Mouse (Mus musculus) embryonic facial prominence, embryonic 14.5 days (tissue): ENCODE data around the gene Frmd4a. TPM values are rescaled to one million over a fixed set of nuclear protein-coding genes. Genes with fewer than 3 reads are reported as not detected.

Source experiments
- ATAC-seq: fragments of 200-750 bp; cut with Nextera tagmentation; 2 replicates; pipeline ENCODE4 v1.8.0; 2017; ENCODE audit warnings: low read depth, moderate number of reproducible peaks, moderate TSS enrichment
- DNase-seq: peaks from one replicate; pipeline ENCODE4 v3.0.0-alpha.2; 2015; ENCODE audit warnings: low spot score
- H3K27ac ChIP-seq: fragments of 300-500 bp; sonication (generic); replicated peaks from 2 replicates; pipeline ENCODE4 v1.5.1; 2014; ENCODE audit warnings: low read depth, mild to moderate bottlenecking, low read length, moderate library complexity
- H3K27me3 ChIP-seq: fragments of 300-500 bp; sonication (generic); replicated peaks from 2 replicates; pipeline ENCODE4 v1.6.1; 2014; ENCODE audit warnings: low read length; ENCODE audit not compliant: control insufficient read depth, insufficient read depth
- H3K36me3 ChIP-seq: fragments of 300-500 bp; sonication (generic); 2 replicates; pipeline ENCODE4 v1.6.1; 2014; ENCODE audit warnings: low read length, mixed read lengths; ENCODE audit not compliant: control insufficient read depth, insufficient read depth
- H3K4me1 ChIP-seq: fragments of 300-500 bp; sonication (generic); 2 replicates; pipeline ENCODE4 v1.6.1; 2014; ENCODE audit warnings: antibody characterized with exemption, low read length; ENCODE audit not compliant: control insufficient read depth, insufficient read depth
- H3K4me2 ChIP-seq: fragments of 300-500 bp; sonication (generic); 2 replicates; pipeline ENCODE4 v1.6.1; 2014; ENCODE audit warnings: low read depth, mild to moderate bottlenecking, low read length, moderate library complexity, mixed read lengths
- H3K4me3 ChIP-seq: fragments of 300-500 bp; sonication (generic); 2 replicates; pipeline ENCODE4 v1.5.1; 2014; ENCODE audit warnings: low read depth, mild to moderate bottlenecking, low read length
- H3K9ac ChIP-seq: fragments of 300-500 bp; sonication (generic); 2 replicates; pipeline ENCODE4 v1.6.1; 2014; ENCODE audit warnings: low read depth, mild to moderate bottlenecking, low read length, moderate library complexity, mixed read lengths
- H3K9me3 ChIP-seq: fragments of 300-500 bp; sonication (generic); 2 replicates; pipeline ENCODE4 v1.6.1; 2016; ENCODE audit warnings: low read length; ENCODE audit not compliant: control insufficient read depth
- WGBS: fragments of 180-500 bp; shearing (Covaris S2); extraction: QIAGEN DNeasy Blood & Tissue Kit; methylation state at CpG from one replicate; pipeline ENCODE4 v1.1.7; 2014; 5-methylcytosine and 5-hydroxymethylcytosine counted together
- polyA plus RNA-seq: library from polyadenylated mRNA; unstranded; fragments of >200 nt; fragmentation: Nextera tagmentation; extraction: Ambion mirVana; gene quantifications from 2 replicates; pipeline ENCODE4 v1.2.1, GENCODE M21; 2014

Frmd4a gene
- polyA plus RNA-seq, 1 experiment from 2014 or later, result 27.2 TPM

GRCm38 (mm10) chr2:4300816-4301215 is 283.3 kb downstream of the Frmd4a start:
- Histone ChIP-seq H3K36me3 (no peaks in the 10 kb centered on the region), H3K9me3 (no peaks in the 10 kb centered on the region), H3K27ac (peak overlapping the region; percentile 86), H3K27me3 (no peaks in the 10 kb centered on the region), H3K9ac (peak overlapping the region; percentile 69), H3K4me1 (peaks cover 43% of the 10 kb centered on the region), H3K4me3 (peak overlapping the region; percentile 45), H3K4me2 (peak overlapping the region; percentile 71)
- 4% methylated on average over 8 of the region's 8 CpGs for WGBS
- ATAC-seq (no peak), DNase-seq (peak; percentile 45)

- H3K4me2 ChIP-seq, result peak overlapping the region; percentile 71
- DNase-seq (no peak), ATAC-seq (no peak)
- H3K27ac ChIP-seq, result peak overlapping the region; percentile 86
- H3K27me3 ChIP-seq, result no peaks in the 10 kb centered on the region
- peaks cover 43% of the 10 kb centered on the region for H3K4me1 ChIP-seq
- 3% methylated on average over 5 of the region's 6 CpGs for WGBS
- H3K9me3 ChIP-seq, result no peaks in the 10 kb centered on the region
- H3K9ac ChIP-seq, result peak overlapping the region; percentile 69
- H3K36me3 ChIP-seq, result no peaks in the 10 kb centered on the region
- H3K4me3 ChIP-seq, result peak overlapping the region; percentile 45
These were observed 283.7 kb downstream of the Frmd4a start for GRCm38 (mm10) chr2:4301256-4301655.

GRCm38 (mm10) chr2:4301692-4302091 is 284.2 kb downstream of the Frmd4a start:
- Histone ChIP-seq H3K4me3 (peak overlapping the region; percentile 45), H3K27me3 (no peaks in the 10 kb centered on the region), H3K9me3 (no peaks in the 10 kb centered on the region), H3K4me1 (peaks cover 43% of the 10 kb centered on the region), H3K36me3 (no peaks in the 10 kb centered on the region), H3K27ac (peak overlapping the region; percentile 86), H3K4me2 (peak overlapping the region; percentile 71), H3K9ac (peak overlapping the region; percentile 69)
- whole genome bisulfite sequencing, result 21% methylated on average over 7 of the region's 7 CpGs
- DNase-seq, result peak; percentile 51
- ATAC-seq, result no peak

DNA sequence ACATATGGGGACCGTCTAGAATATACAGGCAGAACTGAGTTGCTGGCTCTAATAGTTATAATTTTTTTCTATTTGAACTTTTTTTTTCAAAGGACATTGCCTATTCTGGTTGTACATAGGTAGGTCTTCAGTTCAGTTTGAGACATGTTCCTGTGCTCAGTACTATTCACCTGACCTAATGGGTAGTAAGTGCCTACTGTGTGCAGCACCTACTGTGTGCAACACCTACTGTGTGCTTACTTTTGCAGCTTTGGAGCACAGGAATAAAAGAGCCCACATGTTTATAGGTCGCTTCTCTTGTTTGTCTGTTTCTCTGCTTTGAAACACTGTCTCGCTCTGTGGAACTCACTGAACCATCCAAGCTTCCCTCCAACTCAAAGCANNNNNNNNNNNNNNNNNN is 284.6 kb downstream of the Frmd4a start:
- Histone ChIP-seq H3K9ac (0 out of 2 replicates have a peak overlapping the region, but pooled peaks have one; percentile 22), H3K36me3 (no peaks in the 10 kb centered on the region), H3K27me3 (no peaks in the 10 kb centered on the region), H3K9me3 (no peaks in the 10 kb centered on the region), H3K4me2 (peak overlapping the region; percentile 71), H3K4me3 (peak overlapping the region; percentile 45), H3K27ac (peak overlapping the region; percentile 86), H3K4me1 (peaks cover 40% of the 10 kb centered on the region)
- DNase-seq (no peak), ATAC-seq (no peak)
- WGBS, result 67% methylated on average over 3 of the region's 3 CpGs

DNA sequence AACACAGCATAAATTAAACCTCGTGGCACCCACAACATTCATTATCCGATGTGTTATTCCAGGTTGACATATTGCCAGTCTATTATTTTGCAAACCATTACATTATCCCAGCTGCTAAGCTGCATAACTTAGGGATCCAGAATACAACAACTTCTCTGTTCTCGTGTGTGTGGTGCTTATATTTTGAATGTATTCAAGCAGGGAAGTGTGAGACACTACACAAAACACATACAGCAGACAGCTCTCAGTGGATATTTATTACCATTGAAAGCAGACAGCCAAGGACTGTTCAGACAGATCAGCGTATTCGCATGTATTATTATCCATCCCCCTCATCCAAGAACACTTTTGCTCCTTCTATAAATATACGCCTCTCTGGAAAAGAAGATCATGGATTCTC is 289.6 kb downstream of the Frmd4a start:
- WGBS, result 74% methylated on average over 6 of the region's 6 CpGs
- DNase-seq (no peak), ATAC-seq (no peak)
- Histone ChIP-seq H3K9ac (no peak overlapping the region), H3K4me3 (no peak overlapping the region), H3K9me3 (no peaks in the 10 kb centered on the region), H3K36me3 (peaks cover 4% of the 10 kb centered on the region; the same call in 1 of the 2 replicates), H3K4me2 (no peak overlapping the region), H3K27ac (no peak overlapping the region), H3K4me1 (peaks cover 8% of the 10 kb centered on the region), H3K27me3 (no peaks in the 10 kb centered on the region)

DNA sequence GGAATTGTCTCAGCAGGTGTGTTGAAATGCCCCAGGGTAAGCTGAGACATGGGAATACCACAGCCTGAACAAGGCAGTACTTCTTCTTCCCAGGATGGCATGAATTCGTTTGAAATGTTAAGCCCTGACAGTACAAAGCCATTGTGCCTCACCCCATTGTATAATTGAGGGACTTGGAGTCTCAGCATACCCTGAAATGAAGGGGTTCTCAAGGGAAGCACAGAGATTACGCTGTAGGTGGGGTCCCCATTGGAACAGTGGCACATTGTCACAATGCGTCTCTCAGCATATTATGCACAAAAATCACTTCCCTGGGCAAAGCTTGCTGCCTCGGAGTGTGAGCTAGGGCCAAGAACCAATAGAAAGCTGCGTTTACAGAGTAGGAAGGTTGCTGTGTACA is 297.0 kb downstream of the Frmd4a start:
- ATAC-seq (peak; percentile 56; the same call in 1 of the 2 replicates), DNase-seq (no peak)
- Histone ChIP-seq H3K27me3 (no peaks in the 10 kb centered on the region), H3K4me3 (no peak overlapping the region), H3K9ac (no peak overlapping the region), H3K27ac (no peak overlapping the region), H3K4me1 (peaks cover 6% of the 10 kb centered on the region; the same call in 1 of the 2 replicates), H3K9me3 (no peaks in the 10 kb centered on the region), H3K36me3 (no peaks in the 10 kb centered on the region), H3K4me2 (no peak overlapping the region)
- 63% methylated on average over 5 of the region's 5 CpGs for WGBS

- H3K4me2 ChIP-seq, result no peak overlapping the region
- no peak for DNase-seq
- H3K36me3 ChIP-seq, result no peaks in the 10 kb centered on the region
- H3K4me1 ChIP-seq, result peaks cover 9% of the 10 kb centered on the region; the same call in 1 of the 2 replicates
- 60% methylated on average over 2 of the region's 2 CpGs for WGBS
- peak; percentile 33; the same call in 1 of the 2 replicates for ATAC-seq
- H3K27me3 ChIP-seq, result no peaks in the 10 kb centered on the region
- H3K27ac ChIP-seq, result no peak overlapping the region
- H3K4me3 ChIP-seq, result no peak overlapping the region
- H3K9ac ChIP-seq, result no peak overlapping the region
- no peaks in the 10 kb centered on the region for H3K9me3 ChIP-seq
These were observed 299.1 kb downstream of the Frmd4a start for GRCm38 (mm10) chr2:4316589-4316988.

- Histone ChIP-seq H3K4me3 (no peak overlapping the region), H3K4me1 (peaks cover 9% of the 10 kb centered on the region; the same call in 1 of the 2 replicates), H3K4me2 (no peak overlapping the region), H3K27me3 (no peaks in the 10 kb centered on the region), H3K27ac (no peak overlapping the region), H3K9me3 (no peaks in the 10 kb centered on the region), H3K9ac (no peak overlapping the region), H3K36me3 (no peaks in the 10 kb centered on the region)
- no peak for DNase-seq
- WGBS, result 72% methylated on average over 4 of the region's 4 CpGs
- no peak for ATAC-seq
These were observed 300.6 kb downstream of the Frmd4a start for GRCm38 (mm10) chr2:4318134-4318533.
